Mouse (Mus musculus) gastrocnemius, adult 8-10 months (tissue): ENCODE data around the gene Etfa. TPM values are rescaled to one million over a fixed set of nuclear protein-coding genes. Genes with fewer than 3 reads are reported as not detected.

Experiments used
- DNase-seq, 2 experiments: peaks; one replicate each; pipeline ENCODE4 v3.0.0; 2022; ENCODE audit warnings: low spot score in 2 of 2
- total RNA-seq, 4 experiments: library from RNA; stranded (reverse); gene quantifications; 2 replicates each; pipeline ENCODE4 v1.2.4; 2022

Etfa gene
- total RNA-seq, 4 experiments from 2014 or later = 216 to 259 (median 240) TPM

GRCm38 (mm10) chr9:55423451-55424424, 88.3 kb downstream of the Etfa start:
- no peak for DNase-seq

DNA sequence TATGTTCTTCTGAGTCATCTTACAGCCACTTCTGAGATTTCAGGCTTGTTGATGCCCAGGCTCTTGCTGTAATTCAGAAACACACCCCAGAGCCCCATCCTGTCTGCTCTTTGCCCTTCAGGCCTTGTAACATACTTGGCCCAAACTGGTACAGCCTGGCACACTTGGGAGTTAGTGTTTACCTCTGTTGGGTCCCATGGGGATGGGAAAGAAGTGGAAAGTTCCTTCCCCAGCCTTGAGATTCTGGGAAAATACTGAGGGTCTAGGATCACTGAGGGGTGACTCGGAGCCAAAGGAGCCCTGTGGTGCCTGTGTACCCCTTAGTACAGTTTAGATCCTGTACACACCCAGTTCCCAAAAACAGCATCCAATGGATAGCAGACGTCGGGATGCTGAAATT, 90.3 kb downstream of the Etfa start:
- no peak for DNase-seq

- no peak for DNase-seq
Measured at GRCm38 (mm10) chr9:55411154-55411553, 100.9 kb downstream of the Etfa start.

- DNase-seq = no peak
Measured at GRCm38 (mm10) chr9:55410430-55410829, 101.6 kb downstream of the Etfa start.

GRCm38 (mm10) chr9:55409833-55410232, 102.2 kb downstream of the Etfa start:
- no peak for DNase-seq

- no peak for DNase-seq
Measured at GRCm38 (mm10) chr9:55408851-55409250, 103.2 kb downstream of the Etfa start.

DNA sequence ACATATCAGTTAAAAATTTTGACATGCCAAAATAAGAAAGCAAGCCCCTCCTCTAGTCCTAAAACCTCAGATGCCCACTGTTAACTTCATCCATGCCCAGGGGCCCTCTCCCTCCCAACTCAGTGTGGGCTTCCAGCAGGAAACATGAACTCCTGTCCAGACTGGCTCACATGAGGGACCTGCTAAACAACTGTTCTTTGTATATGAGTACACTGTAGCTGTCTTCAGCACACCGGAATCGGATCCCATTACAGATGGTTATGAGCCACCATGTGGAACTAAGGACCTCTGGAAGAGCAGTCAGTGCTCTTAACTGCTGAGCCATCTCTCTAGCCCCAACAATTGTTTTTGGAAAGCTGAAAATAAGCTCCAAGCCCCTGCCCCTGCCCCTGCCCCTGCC, 105.3 kb downstream of the Etfa start:
- no peak for DNase-seq

DNA sequence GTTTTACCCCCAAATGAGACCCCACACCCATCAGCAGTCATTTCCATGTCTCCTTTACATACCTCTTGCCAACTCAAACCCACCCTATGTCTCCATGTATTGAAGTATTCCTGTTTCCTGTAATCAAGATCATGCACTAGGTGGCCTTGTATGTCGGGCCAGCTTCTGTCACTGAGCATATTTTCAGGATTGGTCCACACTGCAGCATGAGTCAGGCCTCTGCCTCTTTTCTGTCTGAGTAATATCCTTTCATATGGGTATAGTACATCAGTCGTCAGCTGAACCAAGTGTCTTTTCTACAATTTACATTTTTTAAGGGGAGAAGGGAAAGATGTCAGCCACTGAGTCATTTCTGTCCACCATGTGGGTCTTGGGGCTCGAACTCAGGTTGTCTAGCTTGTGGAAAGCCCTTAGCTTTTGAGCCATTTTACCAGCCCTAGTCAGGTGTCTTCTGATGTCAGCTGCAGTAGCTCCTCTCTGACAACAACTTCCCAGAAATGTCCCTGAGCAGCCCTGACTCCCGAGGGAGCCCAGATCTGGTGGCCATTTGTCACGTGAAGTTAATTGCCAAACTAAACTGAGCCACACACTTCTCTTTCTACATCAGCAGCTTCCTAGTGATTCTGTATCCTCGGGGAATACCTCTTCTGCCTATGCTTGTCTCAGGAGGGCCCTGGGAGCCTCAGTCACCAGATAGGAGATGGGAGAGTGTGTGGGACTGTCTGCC, 106.9 kb downstream of the Etfa start:
- no peak for DNase-seq

Other genes starting within 250 kb of the Etfa start
- 1 to 10 TPM; 1.4 to 5.4 (median 2.3) TPM for gene Nrg4, start 185.4 kb downstream of the Etfa start, total RNA-seq
- 10 to 100 TPM in 1 of 4 experiments, 1 to 10 TPM in 3; 2.8 to 15.8 (median 5.1) TPM for gene Tmem266, start 185.3 kb downstream of the Etfa start, total RNA-seq
- under 1 TPM in 1 of 4 experiments, not detected in 3; 0.41 TPM for gene Isl2, start 26.4 kb upstream of the Etfa start, total RNA-seq